Mouse (Mus musculus) small intestine, adult 2 months (tissue): Measurements from ENCODE around the gene Sypl2.

Source experiments
- CTCF ChIP-seq: fragments of 200-500 bp; IDR thresholded peaks from 2 replicates; pipeline ENCODE4 v1.5.1; 2012; ENCODE audit warnings: low read depth, mild to moderate bottlenecking, control low read depth, inconsistent platforms, low read length, moderate library complexity, mixed read lengths; ENCODE audit not compliant: insufficient replicate concordance, insufficient read length; ENCODE audit errors: extremely low read depth
- POLR2A ChIP-seq: fragments of 200-500 bp; IDR thresholded peaks from 2 replicates; pipeline ENCODE4 v1.6.1; 2012; ENCODE audit warnings: low read depth, mild to moderate bottlenecking, control low read depth, inconsistent platforms, low read length, moderate library complexity

GRCm38 (mm10) chr3:108189897-108190296 lies 36.6 kb downstream of the Sypl2 start:
- TF ChIP-seq POLR2A (no peak), CTCF (no peak)
